Mouse (Mus musculus): ENCODE measurements around the gene Myo16.

DNA sequence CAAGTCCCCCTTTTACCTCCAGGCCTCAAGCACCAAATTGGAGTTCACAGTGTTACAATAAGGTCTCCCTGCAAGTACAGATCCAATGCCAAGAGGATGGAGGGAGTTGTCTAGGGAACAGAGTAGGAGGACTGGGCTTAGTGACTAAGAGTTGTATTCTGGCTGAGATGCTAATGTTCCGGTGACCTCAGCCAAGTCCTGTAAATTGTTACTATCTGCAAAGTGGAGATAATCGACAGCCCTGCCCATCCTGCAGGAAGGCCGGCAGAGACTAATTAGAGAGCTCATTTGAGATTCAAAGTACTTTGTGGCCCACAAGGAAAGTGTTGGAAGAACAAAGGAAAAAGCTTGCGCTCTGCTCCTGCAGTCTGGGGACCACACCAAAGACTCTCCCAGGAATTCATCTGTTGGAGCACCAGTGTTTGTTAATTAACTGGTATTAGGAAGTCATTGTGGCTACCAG lies 512.1 kb downstream of the Myo16 start:
- TF ChIP-seq POLR2A (IDR thresholded peaks at IDR 0.05; ENCODE audit: low read depth, low read length) (no peak), CTCF (IDR thresholded peaks at IDR 0.05; ENCODE audit: extremely low read depth, insufficient read length, insufficient replicate concordance, low read depth, low read length) (no peak)

Data from small intestine, adult 2 months (tissue).